Mouse (Mus musculus) right cerebral cortex, postnatal 14 days (tissue): ENCODE measurements around the gene Tln2.

Experiments used
- DNase-seq: peaks from one replicate; pipeline ENCODE4 v3.0.0; 2022

The Tln2 gene

GRCm38 (mm10) chr9:67463440-67464122 lies 95.9 kb downstream of the Tln2 start:
- no peak for DNase-seq

- no peak for DNase-seq
These were observed 118.0 kb downstream of the Tln2 start for GRCm38 (mm10) chr9:67441484-67441883.

GRCm38 (mm10) chr9:67437511-67437910 lies 122.0 kb downstream of the Tln2 start:
- no peak for DNase-seq

GRCm38 (mm10) chr9:67435333-67436154 lies 124.0 kb downstream of the Tln2 start:
- peak; percentile 31 for DNase-seq

DNA sequence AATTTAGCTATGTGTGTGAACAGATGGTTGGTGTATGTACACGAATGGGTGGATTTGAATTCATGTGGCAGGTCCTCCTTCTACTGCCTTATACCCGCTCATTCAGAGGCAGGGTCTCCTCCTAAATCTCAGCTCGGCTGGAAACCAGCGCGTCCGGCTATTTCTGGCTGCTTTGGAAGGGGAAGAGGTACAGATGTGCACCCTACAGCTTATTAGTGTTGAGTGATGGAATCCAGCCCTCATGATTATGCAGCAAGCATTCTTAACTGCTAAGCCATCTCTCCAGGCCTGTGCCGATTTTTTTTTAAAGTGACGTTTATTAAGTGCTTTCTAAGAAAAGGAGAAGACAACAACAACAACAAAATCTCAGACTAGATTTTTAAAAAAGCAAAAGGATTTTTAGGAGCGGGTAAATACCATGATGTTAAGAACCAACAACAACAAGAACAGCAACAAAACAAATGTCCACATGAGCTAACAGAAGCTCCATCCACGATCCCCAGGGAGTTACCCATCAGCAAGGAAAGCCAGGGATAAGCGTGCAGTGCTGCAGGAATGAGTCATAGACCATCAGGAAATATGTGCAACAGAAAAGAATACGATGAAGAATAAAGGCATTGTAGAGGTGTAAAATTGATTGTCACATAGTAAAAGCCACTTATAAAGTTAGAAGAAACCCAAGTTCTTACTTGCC lies 130.2 kb downstream of the Tln2 start:
- no peak for DNase-seq

GRCm38 (mm10) chr9:67428306-67429047 lies 131.0 kb downstream of the Tln2 start:
- no peak for DNase-seq

DNA sequence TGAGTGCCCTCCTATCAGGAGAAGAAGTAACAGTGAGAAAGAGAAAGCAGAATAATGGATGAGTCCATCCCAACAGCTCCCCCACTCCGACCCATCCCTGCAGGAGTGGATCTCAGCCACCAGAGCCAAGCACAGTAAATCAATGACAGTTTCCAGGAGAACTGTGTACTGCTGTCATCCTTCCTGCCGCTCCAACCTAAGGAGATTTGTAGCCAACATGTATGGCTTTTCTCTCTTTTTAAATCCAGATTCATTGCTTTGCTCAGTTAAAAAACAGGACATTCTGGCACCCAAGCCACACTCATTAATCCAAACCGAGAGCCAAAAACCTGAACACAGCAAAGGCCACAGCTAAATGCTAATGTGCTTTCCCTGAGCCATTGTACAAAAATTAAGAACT lies 133.2 kb downstream of the Tln2 start:
- no peak for DNase-seq

GRCm38 (mm10) chr9:67424110-67424509 lies 135.4 kb downstream of the Tln2 start:
- no peak for DNase-seq

GRCm38 (mm10) chr9:67418092-67418491 lies 141.4 kb downstream of the Tln2 start:
- peak; percentile 54 for DNase-seq

DNA sequence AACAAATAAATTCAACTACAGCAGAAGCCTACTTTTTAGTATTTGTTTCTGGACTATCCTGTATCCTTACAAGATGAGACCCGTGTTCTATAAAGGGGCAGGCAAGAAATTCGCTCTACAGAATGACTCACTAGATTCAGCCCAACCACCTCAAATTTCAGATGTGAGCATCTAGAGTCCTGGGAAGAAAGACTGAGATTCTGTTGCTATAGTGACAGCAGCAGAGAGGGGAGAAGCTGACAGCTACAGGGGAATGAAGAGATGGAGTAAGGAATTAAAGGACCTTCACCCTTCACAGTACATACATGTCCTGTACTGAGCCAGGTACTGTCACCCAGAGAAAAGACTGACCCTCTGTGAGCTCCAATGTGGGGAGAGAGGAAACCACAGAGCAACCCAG lies 148.8 kb downstream of the Tln2 start:
- no peak for DNase-seq

GRCm38 (mm10) chr9:67404736-67405135 lies 154.8 kb downstream of the Tln2 start:
- DNase-seq = no peak

DNA sequence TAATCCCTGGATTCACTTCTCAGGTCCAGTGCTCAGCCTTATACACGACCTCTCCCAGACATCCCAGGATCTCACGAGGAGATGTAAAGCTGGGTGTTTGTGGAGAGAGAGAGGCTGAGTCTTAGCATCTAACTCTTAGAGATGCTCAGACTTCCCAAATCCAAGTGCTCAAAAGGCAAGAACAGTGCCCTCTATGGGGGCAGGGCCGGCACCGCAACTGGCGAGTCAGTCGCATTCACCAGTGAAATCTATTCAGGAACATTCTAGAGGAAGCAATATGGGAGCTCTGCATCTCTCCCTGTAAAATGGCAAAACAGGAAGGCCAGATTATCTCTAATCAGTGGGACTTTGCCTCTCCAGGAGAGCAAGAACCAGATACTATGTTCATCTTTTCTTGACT lies 159.9 kb downstream of the Tln2 start:
- DNase-seq = no peak

- DNase-seq = no peak
These were observed 161.7 kb downstream of the Tln2 start for GRCm38 (mm10) chr9:67397756-67398155.

- no peak for DNase-seq
These were observed 163.1 kb downstream of the Tln2 start for GRCm38 (mm10) chr9:67396446-67396845.

- no peak for DNase-seq
These were observed 175.4 kb downstream of the Tln2 start for GRCm38 (mm10) chr9:67384028-67384590.

DNA sequence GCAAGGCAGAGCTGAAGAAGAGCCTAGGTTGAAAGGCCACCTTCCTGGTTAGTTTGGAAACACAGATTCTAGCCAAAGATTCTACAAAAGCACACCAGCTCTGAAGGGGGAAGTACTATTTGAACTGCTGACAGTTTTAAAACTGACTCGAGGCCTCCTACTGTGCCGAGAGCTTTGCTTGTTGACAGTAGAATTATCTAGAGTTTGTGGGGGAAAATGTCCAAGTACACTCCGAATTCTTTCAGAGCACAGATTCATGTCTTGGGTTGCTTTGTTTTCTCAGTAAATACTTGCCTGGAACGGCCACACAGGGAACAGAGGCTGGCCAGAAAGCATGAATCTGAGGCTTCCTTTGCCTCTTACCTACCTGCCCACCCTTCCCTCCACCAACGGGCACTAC lies 179.4 kb downstream of the Tln2 start:
- DNase-seq = no peak

DNA sequence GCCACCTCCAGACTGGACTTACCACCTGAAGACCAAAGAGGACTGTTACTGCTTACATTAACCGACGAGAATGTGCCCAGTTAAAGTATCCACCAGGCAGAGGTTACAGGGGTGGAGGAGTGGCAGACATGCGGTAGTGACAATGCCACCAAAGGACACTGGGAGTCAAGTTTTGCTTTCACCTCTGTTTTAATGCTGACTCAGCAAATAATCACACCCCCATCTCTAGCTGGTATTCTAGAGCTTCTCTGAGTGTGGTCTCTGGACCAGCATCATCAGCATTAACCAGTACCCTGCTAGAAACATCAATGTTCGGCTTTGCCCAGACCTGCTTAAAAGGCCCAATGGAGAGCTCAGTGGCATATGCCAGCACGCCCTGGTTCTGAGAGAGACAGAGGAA lies 180.7 kb downstream of the Tln2 start:
- DNase-seq = no peak

GRCm38 (mm10) chr9:67368078-67368477 lies 191.4 kb downstream of the Tln2 start:
- no peak for DNase-seq

GRCm38 (mm10) chr9:67362511-67362910 lies 197.0 kb downstream of the Tln2 start:
- no peak for DNase-seq

DNA sequence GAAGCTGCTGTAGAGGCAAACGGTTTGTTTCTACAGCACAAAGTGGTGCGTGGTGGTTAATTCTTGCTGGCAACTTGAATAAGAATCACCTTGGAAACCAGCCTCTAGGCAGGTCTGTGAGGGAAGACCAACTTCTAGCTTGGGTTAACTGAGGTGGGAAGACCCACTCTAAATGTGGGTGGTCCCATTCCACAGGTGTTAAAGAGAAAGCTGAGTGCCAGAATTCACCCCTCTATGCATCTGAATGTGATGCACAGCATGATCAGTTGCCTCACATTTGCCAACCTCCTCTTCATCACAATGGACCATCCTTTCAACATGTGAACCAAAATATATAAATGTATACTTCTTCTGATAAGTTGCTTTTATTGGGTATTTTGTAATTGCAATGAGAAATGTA lies 197.4 kb downstream of the Tln2 start:
- no peak for DNase-seq

DNA sequence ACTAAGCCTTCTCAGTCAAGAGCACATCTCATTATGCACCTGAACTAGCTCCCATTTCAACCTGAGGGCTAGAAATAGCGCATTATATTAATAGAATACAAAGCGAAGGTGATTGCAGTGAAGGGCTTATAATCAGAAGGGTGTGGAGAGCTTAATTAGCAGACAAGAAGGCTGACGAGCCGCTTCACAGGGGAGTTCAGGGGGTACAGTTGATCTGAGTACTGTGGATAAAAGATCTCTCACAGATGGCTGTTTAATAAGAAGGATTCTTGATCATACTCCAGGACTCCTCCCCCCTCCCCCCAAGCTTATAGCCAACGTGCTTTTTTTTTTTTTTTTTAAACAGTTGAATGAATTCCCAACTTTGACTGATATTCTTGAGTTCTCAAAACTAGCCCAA lies 198.0 kb downstream of the Tln2 start:
- DNase-seq = no peak

DNA sequence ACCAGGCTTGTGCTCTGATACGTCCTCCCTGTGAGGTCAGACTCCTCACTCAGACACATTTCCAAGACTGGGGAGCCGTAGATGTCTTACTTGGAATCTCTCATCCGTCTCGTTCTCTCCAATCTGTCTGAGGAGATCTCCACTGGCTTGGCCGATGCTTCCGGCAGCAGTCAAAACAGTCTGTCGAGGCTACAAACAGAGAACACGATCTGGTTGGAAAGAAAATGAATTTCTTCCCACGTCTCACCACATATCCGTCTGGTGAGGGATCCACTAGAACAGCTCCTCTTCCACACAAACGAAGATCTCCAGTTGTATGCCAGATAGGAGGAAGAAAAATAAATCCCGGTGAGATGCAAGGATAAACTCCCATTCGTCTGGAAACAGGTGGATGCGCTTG lies 205.1 kb downstream of the Tln2 start:
- DNase-seq = no peak

DNA sequence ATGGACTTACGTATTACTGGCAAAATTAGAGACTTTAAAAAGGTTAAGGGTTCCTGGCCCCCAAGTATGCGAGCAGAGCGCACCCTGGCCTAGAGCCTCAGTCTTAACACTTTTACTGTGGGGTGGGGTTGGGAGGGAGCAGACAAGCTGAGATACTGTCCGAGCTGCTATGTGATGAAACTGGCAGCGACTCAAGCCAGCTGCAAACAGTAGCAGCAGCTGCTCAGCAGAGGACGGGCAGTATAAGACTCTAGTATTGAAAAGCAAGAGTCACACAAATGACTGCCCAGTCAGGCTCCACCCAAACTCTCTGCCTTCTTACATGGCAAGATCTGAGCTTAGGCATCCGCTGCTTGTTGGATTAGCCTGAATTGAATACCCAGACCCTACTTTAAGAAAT lies 206.1 kb downstream of the Tln2 start:
- DNase-seq = no peak
